Mouse (Mus musculus) megakaryocyte-erythroid progenitor cell, adult 5-6 weeks (primary cell): ENCODE results near the gene Kdm1b. TPM values are rescaled to one million over a fixed set of nuclear protein-coding genes. Genes with fewer than 3 reads are reported as not detected.

ENCODE experiments used
- ATAC-seq: replicated peaks from 2 replicates; pipeline ENCODE4 v1.8.0; 2016; ENCODE audit warnings: mild to moderate bottlenecking, inconsistent platforms; ENCODE audit not compliant: severe bottlenecking, poor library complexity, low FRiP score, low TSS enrichment
- total RNA-seq, 2 experiments: library from RNA; stranded (forward) in 1 of 2; stranded (reverse) in 1 of 2; fragments of 200-1000, 215-1000 nt in 1 of 2; fragments of >200 nt in 1 of 2; fragmentation: Nextera tagmentation in 1 of 2; gene quantifications; 2 replicates each; pipeline ENCODE4 v1.2.3; 2014 to 2017

Gene Kdm1b
- total RNA-seq, 2 experiments from 2014 or later, result 7.4 to 8.1 TPM

- no peak for ATAC-seq
These were observed 60.8 kb downstream of the Kdm1b start for GRCm38 (mm10) chr13:47104146-47104545.

DNA sequence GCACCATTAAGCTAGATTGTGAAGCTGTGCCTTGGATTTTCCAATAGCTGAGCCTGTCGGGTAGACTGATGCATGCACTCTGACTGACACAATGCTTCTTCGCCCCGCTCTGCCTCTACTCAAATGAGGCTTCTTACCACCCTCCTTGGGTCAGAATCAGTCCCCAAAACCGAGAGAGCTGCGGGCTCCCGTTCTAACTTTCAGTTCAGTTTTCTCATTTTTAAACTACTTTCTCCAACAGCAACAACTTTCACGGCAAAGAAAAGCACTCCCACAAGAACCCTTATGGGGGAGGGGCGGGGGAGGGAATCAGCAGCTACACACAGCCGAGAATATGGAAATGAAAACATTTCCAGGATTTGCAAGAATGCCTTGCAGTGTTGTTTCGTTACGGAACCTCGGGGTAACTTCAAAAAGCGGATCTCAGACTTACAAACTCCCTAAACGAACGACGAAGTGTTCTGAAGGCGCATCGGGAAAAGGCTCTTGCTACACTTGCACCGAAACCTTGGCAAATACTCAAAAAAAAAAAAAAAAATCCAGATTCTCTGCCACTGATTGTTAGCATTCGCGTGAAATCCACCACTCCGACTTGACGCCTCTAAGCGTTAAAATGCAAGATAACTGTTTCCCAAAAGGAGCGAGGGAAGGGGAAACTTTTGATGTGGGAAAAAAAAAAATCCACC is 61.7 kb downstream of the Kdm1b start:
- no peak for ATAC-seq

- peak; percentile 53 for ATAC-seq
These were observed 62.6 kb downstream of the Kdm1b start, which contains the start of gene Dek for GRCm38 (mm10) chr13:47105711-47106579. TSS of gene Dek (minus strand) at chr13:47106201.

GRCm38 (mm10) chr13:47106580-47106888 is 63.2 kb downstream of the Kdm1b start:
- ATAC-seq, result peak; percentile 18; the same call in 1 of the 2 replicates

- ATAC-seq, result peak; percentile 45; the same call in 1 of the 2 replicates
These were observed 65.9 kb downstream of the Kdm1b start for GRCm38 (mm10) chr13:47109239-47109638.

- no peak for ATAC-seq
These were observed 67.9 kb downstream of the Kdm1b start for GRCm38 (mm10) chr13:47111185-47111584.

DNA sequence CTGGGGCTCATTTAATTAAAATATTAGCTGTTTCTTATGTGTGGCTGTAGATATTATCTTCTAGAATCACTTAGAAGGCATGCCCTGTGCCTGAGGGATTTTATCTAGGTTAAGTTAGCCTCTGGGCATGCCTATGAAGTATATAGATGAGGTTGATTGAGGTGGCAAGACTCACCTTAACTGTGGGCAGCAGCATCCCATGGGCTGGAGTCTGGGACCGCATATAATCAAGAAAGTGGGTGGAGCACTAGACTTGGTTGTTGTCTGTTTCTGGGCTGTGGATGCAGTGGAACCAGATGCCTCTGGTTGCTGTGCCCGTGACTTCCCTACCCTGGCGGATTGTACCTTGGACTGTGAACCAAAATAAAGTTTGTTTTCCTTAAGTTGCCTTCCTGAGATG is 68.8 kb downstream of the Kdm1b start:
- ATAC-seq, result no peak

GRCm38 (mm10) chr13:47112924-47113323 is 69.6 kb downstream of the Kdm1b start:
- peak; percentile 97 for ATAC-seq

DNA sequence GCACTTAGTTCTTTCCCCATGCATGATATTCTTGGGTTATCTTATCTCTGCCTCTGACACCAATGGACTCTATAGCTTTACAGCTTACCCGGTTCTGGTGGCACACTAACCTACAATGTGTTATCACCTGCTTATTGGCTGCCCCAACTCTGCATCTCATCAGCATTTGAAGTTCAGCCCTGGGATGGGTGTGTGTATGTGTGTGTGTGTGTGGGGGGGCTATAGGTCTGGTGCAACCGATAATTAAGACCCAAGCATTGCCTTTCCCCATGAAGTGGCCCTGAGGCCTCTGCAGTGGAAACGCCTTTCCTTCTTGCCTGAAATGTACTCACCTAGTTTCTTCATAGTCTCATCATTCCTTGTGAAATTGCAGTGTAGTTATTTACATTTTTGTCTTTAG is 72.7 kb downstream of the Kdm1b start:
- no peak for ATAC-seq

DNA sequence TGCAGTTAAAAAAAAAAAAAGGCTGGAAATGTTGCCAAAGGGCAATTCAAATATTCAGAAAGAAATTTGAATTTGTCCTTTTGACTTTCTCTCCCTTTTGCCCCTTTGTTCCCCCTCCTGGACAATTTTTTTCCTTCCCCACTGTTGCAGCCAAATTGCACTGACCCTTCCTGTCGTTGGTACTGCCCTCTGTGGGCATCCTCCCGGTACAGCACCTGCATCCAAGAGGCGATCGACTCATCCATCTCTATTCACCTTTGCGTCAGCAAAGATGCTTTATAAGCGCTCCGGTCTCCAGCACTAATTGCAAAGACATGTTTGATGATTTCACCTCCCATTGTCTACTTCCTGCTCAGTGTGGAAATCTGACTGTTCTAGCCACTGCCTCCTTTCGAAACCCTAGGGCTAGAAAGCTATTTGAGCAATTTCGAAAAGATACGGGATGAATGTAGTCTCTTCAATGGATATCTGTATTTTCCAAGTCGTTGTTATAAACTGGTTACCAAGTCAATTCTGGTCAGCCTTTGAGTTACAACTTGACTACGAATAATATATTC is 78.1 kb downstream of the Kdm1b start:
- no peak for ATAC-seq

DNA sequence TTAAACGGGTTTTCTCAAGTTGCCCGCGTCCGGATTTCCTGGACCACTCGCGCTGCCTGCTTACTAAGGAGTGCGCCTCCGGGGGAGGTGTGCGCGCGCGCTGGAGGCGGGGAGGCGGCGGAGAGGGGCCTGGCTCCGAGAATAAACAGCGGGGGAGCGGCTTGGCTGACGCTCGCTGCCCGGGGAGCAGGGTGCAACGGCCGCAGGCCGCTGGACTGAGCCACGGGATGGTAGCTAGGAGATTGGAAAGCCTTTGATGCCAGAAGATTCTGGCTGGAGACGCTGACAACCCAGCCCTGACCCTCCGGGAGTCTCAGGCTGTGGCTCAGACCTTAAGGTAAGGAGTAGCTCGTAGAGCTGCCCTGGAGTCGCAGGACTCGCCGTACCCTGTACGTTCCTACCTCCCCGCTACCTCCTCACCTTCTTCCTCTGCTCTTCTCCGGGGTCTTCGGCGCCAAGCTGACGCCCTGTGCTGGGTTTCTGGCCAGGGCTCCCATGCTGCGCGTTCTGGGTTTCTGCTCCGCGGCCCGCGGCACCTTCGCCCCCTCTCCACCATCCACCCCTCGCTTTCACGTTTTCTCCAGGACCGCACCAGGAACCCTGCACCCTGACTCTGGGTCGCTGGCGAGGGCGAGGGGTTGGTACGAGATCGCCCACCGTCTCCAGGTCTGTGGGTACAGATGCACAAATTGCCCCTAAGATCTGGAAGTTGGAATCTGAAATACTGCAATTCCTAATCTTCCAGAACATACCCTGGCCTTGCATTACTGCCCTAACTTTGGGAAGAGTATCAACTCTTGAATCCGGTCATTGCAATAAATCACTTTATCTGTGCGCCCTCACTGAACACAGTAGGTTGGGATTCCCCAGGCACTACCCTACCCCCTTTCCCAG is 79.5 kb downstream of the Kdm1b start, which contains the start of gene Rnf144b:
Gene Rnf144b, plus strand, starts transcription at position 120 of the 894 bp plus-strand sequence.
- ATAC-seq, result 0 out of 2 replicates have a peak, but pooled peaks have one; percentile 14

DNA sequence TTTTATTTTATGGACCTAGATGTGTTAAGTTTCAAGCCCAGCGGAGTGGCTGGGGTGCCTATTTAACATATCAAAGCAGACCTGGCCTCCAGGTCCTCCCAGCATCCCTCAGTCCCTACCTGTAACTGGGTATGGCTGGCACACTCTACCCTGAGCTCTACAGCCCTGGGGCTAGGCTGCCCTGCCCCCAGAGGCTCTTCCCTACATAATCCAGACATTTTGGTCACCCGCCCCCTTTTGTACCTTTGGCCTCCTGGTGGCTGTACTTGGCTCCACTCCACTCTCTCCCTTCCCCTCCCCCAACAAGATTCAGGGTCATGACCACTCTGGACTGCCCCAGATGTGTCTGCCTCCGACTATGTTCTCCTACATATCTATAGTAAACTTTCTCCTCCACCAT is 81.2 kb downstream of the Kdm1b start:
- no peak for ATAC-seq

DNA sequence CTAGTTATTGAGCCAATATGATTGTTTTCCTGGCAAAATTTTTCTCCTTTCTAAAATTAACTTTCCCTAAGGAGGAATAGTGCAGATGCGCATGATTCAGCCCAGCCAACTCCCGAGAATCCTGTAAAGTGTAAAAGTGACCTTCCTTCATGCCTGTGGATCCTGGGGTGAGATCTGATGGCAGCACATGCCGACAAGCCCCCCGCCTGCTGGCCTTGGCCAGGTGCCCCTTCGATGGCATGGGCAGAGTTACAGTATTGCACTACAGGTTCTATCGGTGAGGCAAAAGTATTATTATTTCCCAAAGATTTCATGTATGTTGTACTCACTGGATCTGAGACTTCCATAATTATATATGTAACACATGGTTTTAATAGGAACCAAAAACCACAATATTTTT is 81.7 kb downstream of the Kdm1b start:
- ATAC-seq, result no peak

DNA sequence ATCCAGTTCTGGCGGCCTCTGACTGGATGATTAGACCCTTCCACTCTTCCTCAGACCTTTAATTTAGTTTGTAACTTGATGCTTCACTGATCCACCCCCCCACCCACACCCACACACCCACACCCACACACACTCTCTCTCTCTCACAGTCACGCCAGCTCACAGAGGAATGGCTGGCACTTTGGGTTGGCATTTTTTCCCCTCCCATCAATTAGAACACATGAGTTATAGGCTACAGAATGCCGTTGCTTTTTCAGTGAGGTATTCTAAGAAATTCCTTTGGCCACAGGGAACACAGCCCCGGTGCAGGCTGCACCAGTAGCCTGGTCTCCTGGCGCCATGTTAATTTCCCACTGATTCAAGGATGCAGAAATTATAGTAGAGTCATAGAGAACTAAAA is 82.3 kb downstream of the Kdm1b start:
- no peak for ATAC-seq

- no peak for ATAC-seq
These were observed 85.8 kb downstream of the Kdm1b start for GRCm38 (mm10) chr13:47129090-47129489.

DNA sequence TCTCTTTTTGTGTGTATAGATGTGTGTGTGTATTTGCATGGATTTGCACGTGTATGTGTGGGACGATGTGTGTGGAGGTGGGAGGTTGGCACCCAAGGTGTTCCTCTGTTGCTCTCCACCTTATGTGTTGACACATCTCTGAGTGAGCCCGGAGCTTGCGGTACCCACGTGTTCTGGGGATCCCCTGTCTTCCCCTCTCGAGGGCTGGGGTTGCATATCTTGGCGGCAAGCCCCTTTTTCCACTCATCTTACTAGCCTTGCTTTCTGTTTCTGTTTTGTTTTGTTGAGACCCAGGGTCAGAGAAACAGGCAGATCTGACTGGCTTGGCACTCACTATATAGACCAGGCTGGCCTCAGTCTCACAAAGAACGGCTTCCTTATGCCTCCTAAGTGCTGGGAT is 89.8 kb downstream of the Kdm1b start:
- no peak for ATAC-seq

DNA sequence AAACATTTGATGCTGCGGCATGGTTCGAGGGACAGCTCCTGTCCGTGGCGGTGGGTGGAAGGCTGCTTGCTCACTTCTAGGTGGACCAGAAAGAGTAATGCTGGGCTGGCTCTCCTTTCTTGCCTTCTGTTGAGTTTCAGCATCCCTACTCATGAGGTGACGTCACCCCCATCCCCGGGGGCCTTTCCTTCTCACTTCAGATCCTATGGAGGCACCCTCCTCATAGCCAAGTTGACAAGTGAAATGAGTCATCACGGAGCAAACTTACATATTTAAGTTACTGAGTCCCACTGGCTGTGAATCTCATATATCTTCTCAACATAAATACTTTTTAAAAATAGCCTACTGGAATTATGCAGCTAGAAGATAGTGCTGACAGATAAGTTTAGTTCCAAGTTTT is 91.5 kb downstream of the Kdm1b start:
- no peak for ATAC-seq
